In the genomic region with DNA sequence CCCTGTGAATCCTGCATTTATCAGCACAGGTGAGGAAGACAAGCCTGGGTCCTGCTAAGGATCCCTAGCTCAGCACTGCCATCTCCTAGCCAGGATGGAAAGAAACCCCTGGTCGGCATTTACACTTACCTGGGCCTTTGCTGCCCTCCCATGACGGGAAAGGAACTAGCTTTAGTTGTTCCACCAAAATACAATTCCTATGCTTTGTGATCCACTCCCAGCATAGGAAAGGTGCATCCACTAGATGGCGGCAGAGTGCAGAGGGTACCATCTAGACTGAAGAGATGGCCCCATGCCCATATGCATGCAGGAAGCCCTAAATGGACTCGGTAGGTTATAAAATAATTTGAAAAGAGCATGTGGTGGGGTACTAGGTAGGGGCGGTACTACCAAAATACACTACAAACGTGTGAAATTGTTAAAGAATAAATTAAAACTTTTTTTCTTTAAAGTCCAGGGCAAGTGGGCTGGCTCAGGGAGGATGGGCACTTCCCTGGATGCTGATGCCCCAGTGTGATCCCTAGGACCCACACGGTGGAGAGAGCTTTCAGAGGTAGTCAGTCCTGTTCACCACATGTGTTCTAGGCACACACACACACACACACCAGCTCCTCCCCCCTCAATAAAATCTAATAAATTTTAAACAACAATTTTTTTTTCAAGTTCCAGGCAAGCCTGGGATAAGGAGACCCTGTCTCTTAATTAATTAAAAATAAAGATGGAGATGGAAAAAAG, we compare ENCODE assay signal across 8 mouse cellular contexts. TPM values are rescaled to one million over a fixed set of nuclear protein-coding genes. Genes with fewer than 3 reads are reported as not detected.
DNase-seq lines count a peak whose midpoint lies in the region; ATAC-seq and TF ChIP-seq lines count a peak whose summit lies in the region.

No protein-coding gene starts in this region.

- ATAC-seq in forebrain, embryonic 12.5 days (ENCODE audit: low FRiP score): peak; percentile 56; the same call in 1 of the 2 replicates
- ATAC-seq in heart, postnatal 0 days (ENCODE audit: insufficient read depth, low read depth): peak; percentile 66
- ATAC-seq in liver, postnatal 0 days: peak; percentile 80
- peak; percentile 37 for ATAC-seq in neural tube, embryonic 15.5 days (ENCODE audit: low FRiP score)

- H3K9ac ChIP-seq in forebrain, embryonic 12.5 days: no peak overlapping the region
- H3K9ac ChIP-seq in heart, postnatal 0 days (replicated peaks; ENCODE audit: low read depth, low read length): no peak overlapping the region
- H3K9ac ChIP-seq in liver, postnatal 0 days (replicated peaks): no peak overlapping the region
- H3K9ac ChIP-seq in neural tube, embryonic 15.5 days (replicated peaks): no peak overlapping the region

- no peak overlapping the region for H3K4me3 ChIP-seq in forebrain, embryonic 12.5 days (replicated peaks)
- no peak overlapping the region for H3K4me3 ChIP-seq in heart, postnatal 0 days (ENCODE audit: low read depth, low read length)
- H3K4me3 ChIP-seq in liver, postnatal 0 days (ENCODE audit: low read depth, low read length): no peak overlapping the region
- no peak overlapping the region for H3K4me3 ChIP-seq in neural tube, embryonic 15.5 days (replicated peaks)

- H3K9me3 ChIP-seq in forebrain, embryonic 12.5 days: no peaks in the 10 kb centered on the region
- no peaks in the 10 kb centered on the region; the same call in 1 of the 2 replicates for H3K9me3 ChIP-seq in heart, postnatal 0 days (replicated peaks; ENCODE audit: control insufficient read depth, low read length)
- no peaks in the 10 kb centered on the region for H3K9me3 ChIP-seq in liver, postnatal 0 days (ENCODE audit: low read length)
- H3K9me3 ChIP-seq in neural tube, embryonic 15.5 days (replicated peaks): no peaks in the 10 kb centered on the region

- H3K4me1 ChIP-seq in forebrain, embryonic 12.5 days: peaks cover 11% of the 10 kb centered on the region
- H3K4me1 ChIP-seq in heart, postnatal 0 days (ENCODE audit: control insufficient read depth, insufficient read depth): peaks cover 13% of the 10 kb centered on the region
- peaks cover 2% of the 10 kb centered on the region; the same call in 1 of the 2 replicates for H3K4me1 ChIP-seq in liver, postnatal 0 days (ENCODE audit: insufficient read depth)
- peaks cover 13% of the 10 kb centered on the region for H3K4me1 ChIP-seq in neural tube, embryonic 15.5 days

- TF ChIP-seq CTCF in heart, postnatal 0 days (IDR thresholded peaks at IDR 0.05; ENCODE audit: low read depth): peak; percentile 98
- TF ChIP-seq CTCF in liver, postnatal 0 days (IDR thresholded peaks at IDR 0.05; ENCODE audit: low read depth): peak; percentile 99

- WGBS in forebrain, embryonic 12.5 days: 15% methylated on average over 7 of the region's 7 CpGs
- 15% methylated on average over 7 of the region's 7 CpGs for WGBS in heart, postnatal 0 days
- 18% methylated on average over 7 of the region's 7 CpGs for WGBS in liver, postnatal 0 days (ENCODE audit: insufficient replicate concordance)
- 13% methylated on average over 7 of the region's 7 CpGs for WGBS in neural tube, embryonic 15.5 days

- peak; percentile 90 for DNase-seq in ES-CJ7 (ENCODE audit: low read depth, low spot score)
- peak; percentile 70 for DNase-seq in c-Kit-positive CD71-positive TER-119-positive erythroid progenitor cells, embryonic 14.5 days (ENCODE audit: low spot score)
- peak; percentile 83 for DNase-seq in heart, postnatal 0 days (ENCODE audit: low spot score)
- peak; percentile 87 to 94 for DNase-seq in kidney, postnatal 25 days
- peak; percentile 89 for DNase-seq in liver, postnatal 0 days
- DNase-seq in testis, postnatal 10 days (ENCODE audit: low spot score): peak; percentile 94

- no peaks in the 10 kb centered on the region for H3K27me3 ChIP-seq in forebrain, embryonic 12.5 days
- H3K27me3 ChIP-seq in heart, postnatal 0 days (ENCODE audit: control insufficient read depth, insufficient read depth, low read length): no peaks in the 10 kb centered on the region
- H3K27me3 ChIP-seq in liver, postnatal 0 days (ENCODE audit: insufficient read depth, low read length): no peaks in the 10 kb centered on the region
- no peaks in the 10 kb centered on the region for H3K27me3 ChIP-seq in neural tube, embryonic 15.5 days (replicated peaks)

- H3K4me2 ChIP-seq in forebrain, embryonic 12.5 days: no peak overlapping the region
- no peak overlapping the region for H3K4me2 ChIP-seq in heart, postnatal 0 days (ENCODE audit: low read depth, low read length)
- no peak overlapping the region for H3K4me2 ChIP-seq in liver, postnatal 0 days (ENCODE audit: low read depth, low read length)
- no peak overlapping the region for H3K4me2 ChIP-seq in neural tube, embryonic 15.5 days

- no peak overlapping the region for H3K27ac ChIP-seq in forebrain, embryonic 12.5 days
- H3K27ac ChIP-seq in heart, postnatal 0 days (ENCODE audit: low read depth): no peak overlapping the region
- no peak overlapping the region for H3K27ac ChIP-seq in liver, postnatal 0 days (ENCODE audit: low read depth)
- H3K27ac ChIP-seq in neural tube, embryonic 15.5 days (replicated peaks): no peak overlapping the region

- TF ChIP-seq EP300 in heart, postnatal 0 days (IDR thresholded peaks at IDR 0.05; ENCODE audit: low read depth): no peak
- no peak for TF ChIP-seq EP300 in liver, postnatal 0 days (IDR thresholded peaks at IDR 0.05; ENCODE audit: low read depth)

- H3K36me3 ChIP-seq in forebrain, embryonic 12.5 days (replicated peaks): peaks cover 45% of the 10 kb centered on the region
- H3K36me3 ChIP-seq in heart, postnatal 0 days (replicated peaks; ENCODE audit: control insufficient read depth, insufficient read depth, low read length): peaks cover 36% of the 10 kb centered on the region
- peaks cover 57% of the 10 kb centered on the region for H3K36me3 ChIP-seq in liver, postnatal 0 days (replicated peaks; ENCODE audit: insufficient read depth, low read length)
- peaks cover 31% of the 10 kb centered on the region for H3K36me3 ChIP-seq in neural tube, embryonic 15.5 days

RNA-seq across cellular contexts. Expression of gene Dad1, which starts 14.7 kb away (rescaled TPM):
- polyA plus RNA-seq in forebrain, embryonic 12.5 days (2016; fragmentation: Nextera tagmentation; extraction: Ambion mirVana): 234 and 241 TPM in 2 replicates
- 267 and 313 TPM in 2 replicates for total RNA-seq in heart, postnatal 0 days (2014; rRNA removed; ENCODE audit: low replicate concordance)
- polyA plus RNA-seq in heart, postnatal 0 days (2015; fragmentation: Nextera tagmentation; extraction: Ambion mirVana): 389 and 395 TPM in 2 replicates
- polyA plus RNA-seq in liver, postnatal 0 days (2015; fragmentation: Nextera tagmentation; extraction: Ambion mirVana): 226 and 229 TPM in 2 replicates
- 414 and 416 TPM in 2 replicates for polyA plus RNA-seq in neural tube, embryonic 15.5 days (2015; fragmentation: Nextera tagmentation; extraction: Ambion mirVana)

RNA-seq across cellular contexts. Expression of gene Abhd4, which starts 14.8 kb away (rescaled TPM):
- 46.3 and 48.5 TPM in 2 replicates for polyA plus RNA-seq in forebrain, embryonic 12.5 days (2016; fragmentation: Nextera tagmentation; extraction: Ambion mirVana)
- 192 and 229 TPM in 2 replicates for total RNA-seq in heart, postnatal 0 days (2014; rRNA removed; ENCODE audit: low replicate concordance)
- 99.9 and 103 TPM in 2 replicates for polyA plus RNA-seq in heart, postnatal 0 days (2015; fragmentation: Nextera tagmentation; extraction: Ambion mirVana)
- polyA plus RNA-seq in liver, postnatal 0 days (2015; fragmentation: Nextera tagmentation; extraction: Ambion mirVana): 15.9 and 17.1 TPM in 2 replicates
- 54.0 and 58.6 TPM in 2 replicates for polyA plus RNA-seq in neural tube, embryonic 15.5 days (2015; fragmentation: Nextera tagmentation; extraction: Ambion mirVana)

RNA-seq across cellular contexts. Expression of gene Olfr49, which starts 45.6 kb away (rescaled TPM):
- not detected in 2 replicates for polyA plus RNA-seq in forebrain, embryonic 12.5 days (2016; fragmentation: Nextera tagmentation; extraction: Ambion mirVana)
- total RNA-seq in heart, postnatal 0 days (2014; rRNA removed; ENCODE audit: low replicate concordance): not detected in 2 replicates
- not detected in 2 replicates for polyA plus RNA-seq in heart, postnatal 0 days (2015; fragmentation: Nextera tagmentation; extraction: Ambion mirVana)
- polyA plus RNA-seq in liver, postnatal 0 days (2015; fragmentation: Nextera tagmentation; extraction: Ambion mirVana): not detected in 2 replicates
- polyA plus RNA-seq in neural tube, embryonic 15.5 days (2015; fragmentation: Nextera tagmentation; extraction: Ambion mirVana): not detected in 2 replicates
